Mouse (Mus musculus) testis, adult 2 months (tissue): ENCODE results near the gene Palm. TPM values are rescaled to one million over a fixed set of nuclear protein-coding genes. Genes with fewer than 3 reads are reported as not detected.
A peak's percentile ranks its signal among the peaks of the same experiment; 100 is the strongest.

Experiments used
- H3K27ac ChIP-seq: fragments of 200-500 bp; 2 replicates; pipeline ENCODE4 v1.5.1; 2012; ENCODE audit warnings: low read depth, low read length; ENCODE audit not compliant: control insufficient read depth, insufficient read depth
- H3K27me3 ChIP-seq: fragments of 200-500 bp; 2 replicates; pipeline ENCODE4 v1.6.1; 2012; ENCODE audit warnings: mild to moderate bottlenecking, low read length, moderate library complexity; ENCODE audit not compliant: control insufficient read depth, insufficient read depth
- H3K36me3 ChIP-seq: fragments of 200-500 bp; 2 replicates; pipeline ENCODE4 v1.6.1; 2012; ENCODE audit warnings: mild to moderate bottlenecking, low read length; ENCODE audit not compliant: control insufficient read depth, insufficient read depth
- H3K4me1 ChIP-seq: fragments of 200-500 bp; 2 replicates; pipeline ENCODE4 v1.6.1; 2012; ENCODE audit warnings: low read length; ENCODE audit not compliant: control insufficient read depth, insufficient read depth
- H3K4me3 ChIP-seq: fragments of 200-500 bp; 2 replicates; pipeline ENCODE4 v1.5.1; 2012; ENCODE audit warnings: low read depth, mild to moderate bottlenecking, low read length, moderate library complexity, mixed read lengths; ENCODE audit not compliant: control insufficient read depth
- CTCF ChIP-seq: fragments of 200-500 bp; IDR thresholded peaks from 2 replicates; pipeline ENCODE4 v1.5.1; 2012; ENCODE audit warnings: low read depth, mild to moderate bottlenecking, inconsistent platforms, low read length, moderate library complexity; ENCODE audit not compliant: control insufficient read depth, insufficient read depth, insufficient replicate concordance
- POLR2A ChIP-seq: fragments of 200-500 bp; IDR thresholded peaks from 2 replicates; pipeline ENCODE4 v1.6.1; 2012; ENCODE audit warnings: low read depth, mild to moderate bottlenecking, inconsistent platforms, low read length, moderate library complexity; ENCODE audit not compliant: control insufficient read depth
- polyA plus RNA-seq: library from polyadenylated mRNA; depleted of rRNA; stranded (reverse); fragments of >200 nt; gene quantifications from 2 replicates; pipeline ENCODE4 v1.2.3, GENCODE M21; 2012

Gene Palm
- polyA plus RNA-seq, 1 experiment = 8.1 TPM

GRCm38 (mm10) chr10:79780664-79781015 is 12.7 kb upstream of the Palm start:
- Histone ChIP-seq H3K4me1 (peaks cover 29% of the 10 kb centered on the region), H3K4me3 (peak overlapping the region; percentile 73), H3K27me3 (no peaks in the 10 kb centered on the region), H3K36me3 (no peaks in the 10 kb centered on the region), H3K27ac (peak overlapping the region; percentile 3; the same call in 1 of the 2 replicates)
- no peak for TF ChIP-seq POLR2A
- no peak for TF ChIP-seq CTCF

DNA sequence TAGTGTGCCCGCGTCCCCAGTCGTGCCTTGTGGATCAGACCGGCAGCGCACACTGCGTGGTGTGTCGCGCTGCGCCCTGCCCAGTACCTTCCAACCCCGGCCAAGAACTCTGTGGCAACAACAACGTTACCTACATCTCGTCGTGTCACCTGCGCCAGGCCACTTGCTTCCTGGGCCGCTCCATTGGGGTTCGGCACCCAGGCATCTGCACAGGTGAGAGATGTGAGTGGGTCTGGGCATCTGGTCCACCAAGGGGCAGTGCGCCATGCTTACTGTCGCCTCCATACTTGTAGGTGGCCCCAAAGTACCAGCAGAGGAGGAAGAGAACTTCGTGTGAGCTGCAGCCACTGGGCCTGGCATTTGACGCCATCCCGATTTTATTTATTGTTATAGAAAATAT is 12.2 kb upstream of the Palm start:
- H3K27ac ChIP-seq = no peak overlapping the region
- no peaks in the 10 kb centered on the region for H3K27me3 ChIP-seq
- TF ChIP-seq CTCF = no peak
- TF ChIP-seq POLR2A = no peak
- no peak overlapping the region; the same call in 1 of the 2 replicates for H3K4me3 ChIP-seq
- peaks cover 29% of the 10 kb centered on the region for H3K4me1 ChIP-seq
- H3K36me3 ChIP-seq = no peaks in the 10 kb centered on the region

DNA sequence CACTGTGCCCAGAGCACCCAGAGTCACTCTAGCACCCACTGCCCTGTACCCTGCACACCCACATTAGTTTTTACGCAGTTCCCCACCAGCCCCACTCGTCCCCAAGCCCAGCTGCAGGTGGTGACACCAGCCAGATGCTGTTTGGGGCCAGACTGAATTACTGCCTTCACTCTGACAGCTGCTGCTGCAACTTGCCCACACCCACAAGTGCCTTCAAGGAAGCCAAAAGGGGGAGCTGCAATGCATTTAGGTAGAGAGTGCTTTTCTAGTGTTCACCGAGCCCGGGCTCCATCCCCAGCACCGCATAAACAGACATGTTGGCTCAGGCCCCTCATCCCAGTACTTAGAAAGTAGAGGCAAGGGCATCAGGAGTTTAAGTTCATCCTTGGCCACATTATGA is 11.4 kb upstream of the Palm start:
- Histone ChIP-seq H3K36me3 (no peaks in the 10 kb centered on the region), H3K4me3 (no peak overlapping the region), H3K27ac (no peak overlapping the region), H3K4me1 (peaks cover 24% of the 10 kb centered on the region), H3K27me3 (no peaks in the 10 kb centered on the region)
- no peak for TF ChIP-seq POLR2A
- no peak for TF ChIP-seq CTCF

DNA sequence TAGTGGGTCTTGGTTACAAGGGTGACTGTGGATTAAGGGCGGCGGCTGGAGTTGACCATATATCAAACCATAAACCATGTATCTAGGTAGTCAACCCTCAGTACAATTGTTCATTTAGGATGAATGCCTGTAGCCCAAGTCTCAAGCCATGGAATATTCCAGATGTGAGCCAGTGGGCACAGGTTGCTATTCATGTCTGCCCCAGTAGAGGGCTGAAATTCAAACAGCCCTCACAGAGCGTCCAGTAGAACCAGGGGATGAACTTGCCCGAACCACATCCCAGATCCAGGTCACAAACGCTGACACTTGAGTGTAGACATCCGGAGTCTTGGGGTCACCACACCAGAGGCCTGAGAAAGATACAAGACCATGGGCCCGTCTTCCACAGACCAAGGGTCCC is 10.3 kb upstream of the Palm start:
- H3K27ac ChIP-seq = no peak overlapping the region
- no peak overlapping the region for H3K4me3 ChIP-seq
- TF ChIP-seq POLR2A (no peak), CTCF (no peak; the same call in 1 of the 2 replicates)
- no peaks in the 10 kb centered on the region for H3K27me3 ChIP-seq
- peaks cover 16% of the 10 kb centered on the region for H3K4me1 ChIP-seq
- H3K36me3 ChIP-seq = no peaks in the 10 kb centered on the region

DNA sequence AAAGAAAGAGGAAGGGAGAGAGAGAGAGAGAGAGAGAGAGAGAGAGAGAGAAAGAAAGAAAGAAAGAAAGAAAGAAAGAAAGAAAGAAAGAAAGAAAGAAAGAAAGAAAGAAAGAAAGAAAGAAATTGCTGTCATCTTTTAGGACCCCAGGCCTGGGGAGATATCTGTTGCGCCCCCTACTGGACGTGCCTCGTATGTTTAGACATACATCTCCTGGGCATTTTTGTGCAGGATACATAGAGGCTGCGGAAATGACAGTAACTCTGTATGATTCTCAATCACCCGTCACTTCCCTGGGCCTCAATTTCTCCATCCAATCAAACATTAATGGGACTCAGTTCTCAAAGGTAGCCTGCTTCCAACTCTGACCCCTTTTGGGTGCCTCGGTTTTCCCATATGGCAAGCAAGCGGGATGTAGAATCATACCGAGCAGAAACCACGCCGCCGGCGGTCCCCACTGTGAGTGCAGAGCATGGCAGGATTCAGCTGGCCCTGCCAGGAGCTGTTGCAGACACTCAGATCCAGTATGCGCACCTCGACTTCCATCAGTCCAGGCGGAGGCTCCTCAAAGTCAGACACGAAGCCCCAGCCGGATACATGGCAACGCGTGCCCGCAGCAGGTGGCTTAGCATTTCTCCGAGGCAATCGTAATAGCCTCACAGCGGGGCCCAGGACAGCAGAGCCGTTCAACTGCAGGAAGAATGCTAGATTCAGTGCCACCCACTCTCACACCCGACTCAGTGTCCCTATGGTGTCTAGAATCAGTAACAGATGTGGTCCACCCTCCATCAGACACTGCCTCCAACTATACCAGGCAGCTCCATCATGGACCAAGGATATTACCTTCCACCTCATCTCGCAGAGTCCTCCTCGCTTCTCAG is 9.2 kb upstream of the Palm start:
- H3K27ac ChIP-seq = no peak overlapping the region

GRCm38 (mm10) chr10:79788386-79789158 is 4.8 kb upstream of the Palm start:
- no peak for TF ChIP-seq POLR2A
- TF ChIP-seq CTCF = peak; percentile 48; the same call in 1 of the 2 replicates
- Histone ChIP-seq H3K36me3 (no peaks in the 10 kb centered on the region), H3K4me3 (no peak overlapping the region), H3K4me1 (peaks cover 6% of the 10 kb centered on the region), H3K27ac (no peak overlapping the region), H3K27me3 (no peaks in the 10 kb centered on the region)

More for the DNA sequence above, 9.2 kb upstream of the Palm start:
- Histone ChIP-seq H3K27me3 (no peaks in the 10 kb centered on the region), H3K4me3 (no peak overlapping the region), H3K36me3 (no peaks in the 10 kb centered on the region), H3K4me1 (peaks cover 15% of the 10 kb centered on the region)
- peak; percentile 37; the same call in 1 of the 2 replicates for TF ChIP-seq CTCF
- no peak for TF ChIP-seq POLR2A

GRCm38 (mm10) chr10:79789581-79789980 is 3.8 kb upstream of the Palm start:
- peaks cover 16% of the 10 kb centered on the region for H3K4me1 ChIP-seq
- H3K27me3 ChIP-seq = no peaks in the 10 kb centered on the region
- H3K36me3 ChIP-seq = no peaks in the 10 kb centered on the region
- no peak for TF ChIP-seq CTCF
- TF ChIP-seq POLR2A = no peak
- no peak overlapping the region for H3K27ac ChIP-seq
- no peak overlapping the region for H3K4me3 ChIP-seq
